Comparison of ENCODE assay signal across 8 mouse cellular contexts in genomic region chr9:70863299-70863698, GRCm38 (mm10).
DNase-seq lines count a peak whose midpoint lies in the region; ATAC-seq and TF ChIP-seq lines count a peak whose summit lies in the region.

No protein-coding gene starts in this region.

- DNase-seq in layer of hippocampus, adult 2 months (ENCODE audit: low spot score in 2 of 2): no peak
- DNase-seq in layer of hippocampus, adult 9-11 months: no peak
- DNase-seq in embryonic facial prominence, embryonic 14.5 days (ENCODE audit: low spot score): peak; percentile 58
- peak; percentile 69 for DNase-seq in lung, embryonic 14.5 days
- DNase-seq in cerebellum, adult 11 months: no peak
- no peak for DNase-seq in thymus, postnatal 25 days

- TF ChIP-seq POLR2A in testis, adult 2 months (IDR thresholded peaks at IDR 0.05; ENCODE audit: control insufficient read depth, low read depth, low read length): no peak

- no peak overlapping the region for H3K4me2 ChIP-seq in embryonic facial prominence, embryonic 14.5 days (ENCODE audit: low read depth, low read length)
- H3K4me2 ChIP-seq in intestine, postnatal 0 days (replicated peaks; ENCODE audit: low read depth): peak overlapping the region; percentile 33
- H3K4me2 ChIP-seq in lung, embryonic 14.5 days: no peak overlapping the region

- H3K27me3 ChIP-seq in embryonic facial prominence, embryonic 14.5 days (replicated peaks; ENCODE audit: control insufficient read depth, insufficient read depth, low read length): no peaks in the 10 kb centered on the region
- H3K27me3 ChIP-seq in intestine, postnatal 0 days (replicated peaks; ENCODE audit: control insufficient read depth, insufficient read depth, low read length): no peaks in the 10 kb centered on the region
- H3K27me3 ChIP-seq in lung, embryonic 14.5 days (ENCODE audit: insufficient read depth, low read length): no peaks in the 10 kb centered on the region
- no peaks in the 10 kb centered on the region for H3K27me3 ChIP-seq in testis, adult 2 months (ENCODE audit: control insufficient read depth, insufficient read depth, low read length)

- 22% methylated on average over 8 of the region's 8 CpGs for WGBS in embryonic facial prominence, embryonic 14.5 days
- 15% methylated on average over 8 of the region's 8 CpGs for WGBS in intestine, postnatal 0 days
- WGBS in lung, embryonic 14.5 days: 25% methylated on average over 8 of the region's 8 CpGs

- ATAC-seq in embryonic facial prominence, embryonic 14.5 days (ENCODE audit: low read depth): 0 out of 2 replicates have a peak, but pooled peaks have one; percentile 37
- peak; percentile 96 for ATAC-seq in intestine, postnatal 0 days
- peak; percentile 61 for ATAC-seq in lung, embryonic 14.5 days (ENCODE audit: insufficient read depth)

- H3K9me3 ChIP-seq in embryonic facial prominence, embryonic 14.5 days (ENCODE audit: control insufficient read depth, low read length): no peaks in the 10 kb centered on the region
- no peaks in the 10 kb centered on the region for H3K9me3 ChIP-seq in intestine, postnatal 0 days (ENCODE audit: control insufficient read depth)
- H3K9me3 ChIP-seq in lung, embryonic 14.5 days (ENCODE audit: low read depth, low read length): no peaks in the 10 kb centered on the region

- no peak for TF ChIP-seq CTCF in layer of hippocampus, adult 2 months (conservative IDR thresholded peaks at IDR 0.05)
- no peak for TF ChIP-seq CTCF in intestine, postnatal 0 days (IDR thresholded peaks at IDR 0.05; ENCODE audit: low read depth)
- TF ChIP-seq CTCF in lung, embryonic 14.5 days (IDR thresholded peaks at IDR 0.05; ENCODE audit: low read depth): no peak
- no peak for TF ChIP-seq CTCF in testis, adult 2 months (IDR thresholded peaks at IDR 0.05; ENCODE audit: control insufficient read depth, insufficient read depth, insufficient replicate concordance, low read depth, low read length)

- no peak overlapping the region for H3K9ac ChIP-seq in embryonic facial prominence, embryonic 14.5 days (ENCODE audit: low read depth, low read length)
- 0 out of 2 replicates have a peak overlapping the region, but pooled peaks have one; percentile 3 for H3K9ac ChIP-seq in intestine, postnatal 0 days (ENCODE audit: low read depth, low read length)
- H3K9ac ChIP-seq in lung, embryonic 14.5 days: no peak overlapping the region

- peaks cover 5% of the 10 kb centered on the region; the same call in 1 of the 2 replicates for H3K4me1 ChIP-seq in embryonic facial prominence, embryonic 14.5 days (ENCODE audit: control insufficient read depth, insufficient read depth, low read length)
- peaks cover 7% of the 10 kb centered on the region for H3K4me1 ChIP-seq in intestine, postnatal 0 days (replicated peaks; ENCODE audit: control insufficient read depth, insufficient read depth, low read length)
- peaks cover 7% of the 10 kb centered on the region; the same call in 1 of the 2 replicates for H3K4me1 ChIP-seq in lung, embryonic 14.5 days (ENCODE audit: insufficient read depth)
- no peaks in the 10 kb centered on the region for H3K4me1 ChIP-seq in testis, adult 2 months (ENCODE audit: control insufficient read depth, insufficient read depth, low read length)

- peak overlapping the region; percentile 65 for H3K27ac ChIP-seq in layer of hippocampus, adult 2 months
- H3K27ac ChIP-seq in embryonic facial prominence, embryonic 14.5 days (replicated peaks; ENCODE audit: low read depth, low read length): 0 out of 2 replicates have a peak overlapping the region, but pooled peaks have one; percentile 41
- peak overlapping the region; percentile 83 for H3K27ac ChIP-seq in intestine, postnatal 0 days (ENCODE audit: low read depth, low read length)
- peak overlapping the region; percentile 61 for H3K27ac ChIP-seq in lung, embryonic 14.5 days (ENCODE audit: low read depth)
- peak overlapping the region; percentile 20; the same call in 1 of the 2 replicates for H3K27ac ChIP-seq in testis, adult 2 months (ENCODE audit: control insufficient read depth, insufficient read depth, low read depth, low read length)

- H3K4me3 ChIP-seq in layer of hippocampus, adult 2 months: no peak overlapping the region
- H3K4me3 ChIP-seq in embryonic facial prominence, embryonic 14.5 days (ENCODE audit: low read depth, low read length): no peak overlapping the region
- no peak overlapping the region for H3K4me3 ChIP-seq in intestine, postnatal 0 days (ENCODE audit: low read depth, low read length)
- no peak overlapping the region for H3K4me3 ChIP-seq in lung, embryonic 14.5 days (ENCODE audit: low read depth, low read length)
- no peak overlapping the region for H3K4me3 ChIP-seq in testis, adult 2 months (ENCODE audit: control insufficient read depth, low read depth, low read length)

- H3K36me3 ChIP-seq in embryonic facial prominence, embryonic 14.5 days (ENCODE audit: control insufficient read depth, insufficient read depth, low read length): no peaks in the 10 kb centered on the region
- no peaks in the 10 kb centered on the region for H3K36me3 ChIP-seq in intestine, postnatal 0 days (ENCODE audit: control insufficient read depth, insufficient read depth)
- H3K36me3 ChIP-seq in lung, embryonic 14.5 days (ENCODE audit: insufficient read depth): no peaks in the 10 kb centered on the region
- H3K36me3 ChIP-seq in testis, adult 2 months (ENCODE audit: control insufficient read depth, insufficient read depth, low read length): no peaks in the 10 kb centered on the region

Comparison
In these comparisons a context has a peak if more than half of its experiments do, and no peak if none do; other contexts are left out.
1. DNase-seq: peak in embryonic facial prominence, embryonic 14.5 days (single experiment) and lung, embryonic 14.5 days (single experiment); none in layer of hippocampus, adult 2 months (0 of 2), layer of hippocampus, adult 9-11 months (single experiment), cerebellum, adult 11 months (single experiment) and thymus, postnatal 25 days (single experiment).
2. H3K27ac ChIP-seq: peak in every context shown above with its lines; median percentile 83 in intestine, postnatal 0 days; 65 in layer of hippocampus, adult 2 months; 61 in lung, embryonic 14.5 days; 41 in embryonic facial prominence, embryonic 14.5 days; 20 in testis, adult 2 months.
3. ATAC-seq: peak in every context shown above with its lines; median percentile 96 in intestine, postnatal 0 days; 61 in lung, embryonic 14.5 days; 37 in embryonic facial prominence, embryonic 14.5 days.